Mouse (Mus musculus) stomach, postnatal 0 days (tissue): Measurements from ENCODE around the gene Pcmt1. TPM values are rescaled to one million over a fixed set of nuclear protein-coding genes. Genes with fewer than 3 reads are reported as not detected.

Experiments
- ATAC-seq: fragments of 200-750 bp; cut with Nextera tagmentation; 2 replicates; pipeline ENCODE4 v1.8.0; 2017; ENCODE audit not compliant: low FRiP score, low TSS enrichment
- DNase-seq: peaks from one replicate; pipeline ENCODE4 v3.0.0-alpha.2; 2016; ENCODE audit warnings: low spot score
- H3K27ac ChIP-seq: fragments of 300-500 bp; sonication (generic); replicated peaks from 2 replicates; pipeline ENCODE4 v1.5.1; 2014; ENCODE audit warnings: mild to moderate bottlenecking, control low read depth
- H3K27me3 ChIP-seq: fragments of 300-500 bp; sonication (generic); 2 replicates; pipeline ENCODE4 v1.6.1; 2014; ENCODE audit warnings: low read length; ENCODE audit not compliant: control insufficient read depth, insufficient read depth
- H3K36me3 ChIP-seq: fragments of 300-500 bp; sonication (generic); 2 replicates; pipeline ENCODE4 v1.6.1; 2014; ENCODE audit warnings: low read length, mixed read lengths; ENCODE audit not compliant: control insufficient read depth, insufficient read depth
- H3K4me1 ChIP-seq: fragments of 300-500 bp; sonication (generic); replicated peaks from 2 replicates; pipeline ENCODE4 v1.6.1; 2014; ENCODE audit warnings: antibody characterized with exemption; ENCODE audit not compliant: control insufficient read depth, insufficient read depth
- H3K4me2 ChIP-seq: fragments of 300-500 bp; sonication (generic); replicated peaks from 2 replicates; pipeline ENCODE4 v1.6.1; 2014; ENCODE audit warnings: low read depth, mild to moderate bottlenecking, control low read depth, moderate library complexity
- H3K4me3 ChIP-seq: fragments of 300-500 bp; sonication (generic); 2 replicates; pipeline ENCODE4 v1.5.1; 2014; ENCODE audit warnings: low read depth, low read length, control low read depth
- H3K9ac ChIP-seq: fragments of 300-500 bp; sonication (generic); 2 replicates; pipeline ENCODE4 v1.6.1; 2014; ENCODE audit warnings: mild to moderate bottlenecking, low read length, control low read depth, mixed read lengths
- H3K9me3 ChIP-seq: fragments of 300-500 bp; sonication (generic); 2 replicates; pipeline ENCODE4 v1.6.1; 2016; ENCODE audit warnings: low read length; ENCODE audit not compliant: control insufficient read depth
- CTCF ChIP-seq: IDR thresholded peaks from 2 replicates; pipeline ENCODE4 v1.5.1; 2016; ENCODE audit warnings: antibody characterized with exemption, low read depth, mild to moderate bottlenecking, moderate library complexity
- EP300 ChIP-seq: optimal IDR thresholded peaks from 2 replicates; pipeline ENCODE3; 2016; ENCODE audit warnings: antibody characterized with exemption
- WGBS: fragments of 180-500 bp; shearing (Covaris S2); extraction: QIAGEN DNeasy Blood & Tissue Kit; methylation state at CpG from one replicate; pipeline ENCODE4 v1.1.7; 2014; 5-methylcytosine and 5-hydroxymethylcytosine counted together
- polyA plus RNA-seq: library from polyadenylated mRNA; unstranded; fragments of >200 nt; fragmentation: Nextera tagmentation; extraction: Ambion mirVana; gene quantifications from 2 replicates; pipeline ENCODE4 v1.2.1, GENCODE M21; 2015

Pcmt1 gene
- polyA plus RNA-seq, 1 experiment from 2014 or later, result 65.7 TPM

- H3K9ac ChIP-seq, result no peak overlapping the region
- peak; percentile 45; the same call in 1 of the 2 replicates for ATAC-seq
- H3K4me2 ChIP-seq, result no peak overlapping the region
- no peaks in the 10 kb centered on the region for H3K4me1 ChIP-seq
- no peak overlapping the region for H3K4me3 ChIP-seq
- H3K27ac ChIP-seq, result no peak overlapping the region
- DNase-seq, result no peak
- H3K27me3 ChIP-seq, result no peaks in the 10 kb centered on the region
- 23% methylated on average over 11 of the region's 11 CpGs for WGBS
- no peaks in the 10 kb centered on the region for H3K36me3 ChIP-seq
- TF ChIP-seq CTCF (no peak), EP300 (no peak)
- no peaks in the 10 kb centered on the region for H3K9me3 ChIP-seq
Measured at GRCm38 (mm10) chr10:7582157-7582890, 98.6 kb downstream of the Pcmt1 start.

- H3K4me1 ChIP-seq, result no peaks in the 10 kb centered on the region
- no peak for TF ChIP-seq EP300
- TF ChIP-seq CTCF, result no peak
- DNase-seq (no peak), ATAC-seq (no peak)
- no peak overlapping the region for H3K9ac ChIP-seq
- no peaks in the 10 kb centered on the region for H3K27me3 ChIP-seq
- no peaks in the 10 kb centered on the region for H3K9me3 ChIP-seq
- H3K27ac ChIP-seq, result no peak overlapping the region
- no peaks in the 10 kb centered on the region for H3K36me3 ChIP-seq
- no peak overlapping the region for H3K4me3 ChIP-seq
- WGBS, result 90% methylated on average over 2 of the region's 2 CpGs
- no peak overlapping the region for H3K4me2 ChIP-seq
Measured at GRCm38 (mm10) chr10:7581401-7581800, 99.5 kb downstream of the Pcmt1 start.

Other genes starting within 250 kb of the Pcmt1 start
- gene Ulbp1, start 207.5 kb downstream of the Pcmt1 start, polyA plus RNA-seq, result 0.56 and 0.59 TPM in 2 replicates
- gene Lrp11, start 91.3 kb downstream of the Pcmt1 start, polyA plus RNA-seq, result 2.9 and 3.8 TPM in 2 replicates
- gene Nup43, start 13.6 kb downstream of the Pcmt1 start, polyA plus RNA-seq, result 16.7 and 17.5 TPM in 2 replicates
- 4.7 TPM in 2 replicates for gene Lats1, start 78 bp upstream of the Pcmt1 start, polyA plus RNA-seq
- 40.2 and 42.5 TPM in 2 replicates for gene Katna1, start 44.9 kb upstream of the Pcmt1 start, polyA plus RNA-seq
- 88.8 and 95.0 TPM in 2 replicates for gene Ginm1, start 111.7 kb upstream of the Pcmt1 start, polyA plus RNA-seq
- 21.3 and 23.3 TPM in 2 replicates for gene Ppil4, start 111.8 kb upstream of the Pcmt1 start, polyA plus RNA-seq
- gene Zc3h12d, start 151.3 kb upstream of the Pcmt1 start, polyA plus RNA-seq, result 0.17 and 0.28 TPM in 2 replicates